Mouse (Mus musculus) megakaryocyte, embryonic 14.5 days (primary cell): ENCODE results near the gene Gm20388. TPM values are rescaled to one million over a fixed set of nuclear protein-coding genes. Genes with fewer than 3 reads are reported as not detected.

Experiments
- H3K27me3 ChIP-seq: replicated peaks from 2 replicates; pipeline ENCODE3; 2012; ENCODE audit warnings: inconsistent platforms
- H3K36me3 ChIP-seq: replicated peaks from 2 replicates; pipeline ENCODE3; 2012; ENCODE audit warnings: low read length, inconsistent platforms, mixed read lengths
- H3K4me1 ChIP-seq: 2 replicates; pipeline ENCODE4 v1.6.1; 2012; ENCODE audit warnings: inconsistent platforms
- H3K4me3 ChIP-seq: replicated peaks from 2 replicates; pipeline ENCODE3; 2012; ENCODE audit warnings: moderate library complexity, mild to moderate bottlenecking, inconsistent platforms
- H3K9me3 ChIP-seq: 2 replicates; pipeline ENCODE4 v1.6.1; 2012; ENCODE audit warnings: inconsistent platforms
- FLI1 ChIP-seq: IDR thresholded peaks from 2 replicates; pipeline ENCODE4 v1.6.1; 2012; ENCODE audit warnings: low read length, inconsistent platforms, mixed read lengths
- GATA1 ChIP-seq: IDR thresholded peaks from 3 replicates; pipeline ENCODE4 v1.6.1; 2012; ENCODE audit warnings: mixed read lengths, low read length, inconsistent platforms, borderline replicate concordance
- polyA plus RNA-seq: library from polyadenylated mRNA; stranded (reverse); fragments of >175 nt; gene quantifications from 2 replicates; pipeline ENCODE4 v1.2.3, GENCODE M21; 2012; ENCODE audit warnings: low replicate concordance; ENCODE audit not compliant: insufficient read depth

The Gm20388 gene
- polyA plus RNA-seq, 1 experiment = 111 TPM

GRCm38 (mm10) chr8:122904496-122904895 lies 2993.9 kb downstream of the Gm20388 start:
- Histone ChIP-seq H3K27me3 (no peaks in the 10 kb centered on the region), H3K36me3 (peaks cover 85% of the 10 kb centered on the region), H3K9me3 (no peaks in the 10 kb centered on the region), H3K4me1 (peaks cover 90% of the 10 kb centered on the region), H3K4me3 (no peak overlapping the region)
- TF ChIP-seq GATA1 (no peak), FLI1 (no peak)

GRCm38 (mm10) chr8:122905346-122905745 lies 2994.7 kb downstream of the Gm20388 start:
- no peak for TF ChIP-seq GATA1
- no peak for TF ChIP-seq FLI1
- H3K36me3 ChIP-seq = peaks cover 85% of the 10 kb centered on the region
- H3K4me3 ChIP-seq = no peak overlapping the region
- H3K4me1 ChIP-seq = peaks cover 90% of the 10 kb centered on the region
- no peaks in the 10 kb centered on the region for H3K27me3 ChIP-seq
- H3K9me3 ChIP-seq = no peaks in the 10 kb centered on the region

- Histone ChIP-seq H3K4me1 (peaks cover 86% of the 10 kb centered on the region), H3K36me3 (peaks cover 82% of the 10 kb centered on the region), H3K9me3 (no peaks in the 10 kb centered on the region), H3K27me3 (no peaks in the 10 kb centered on the region), H3K4me3 (peak overlapping the region; percentile 87)
- no peak for TF ChIP-seq FLI1
- no peak for TF ChIP-seq GATA1
Measured at GRCm38 (mm10) chr8:122906463-122907021, 2995.9 kb downstream of the Gm20388 start.

- peaks cover 91% of the 10 kb centered on the region for H3K36me3 ChIP-seq
- peak overlapping the region; percentile 23 for H3K4me3 ChIP-seq
- TF ChIP-seq GATA1 = no peak
- TF ChIP-seq FLI1 = no peak
- no peaks in the 10 kb centered on the region for H3K9me3 ChIP-seq
- H3K4me1 ChIP-seq = peaks cover 87% of the 10 kb centered on the region
- no peaks in the 10 kb centered on the region for H3K27me3 ChIP-seq
Measured at GRCm38 (mm10) chr8:122912150-122912549, 3001.5 kb downstream of the Gm20388 start.

GRCm38 (mm10) chr8:122912871-122913270 lies 3002.2 kb downstream of the Gm20388 start:
- Histone ChIP-seq H3K36me3 (peaks cover 84% of the 10 kb centered on the region), H3K4me3 (no peak overlapping the region), H3K9me3 (no peaks in the 10 kb centered on the region), H3K4me1 (peaks cover 87% of the 10 kb centered on the region), H3K27me3 (no peaks in the 10 kb centered on the region)
- TF ChIP-seq GATA1 = no peak
- no peak for TF ChIP-seq FLI1

GRCm38 (mm10) chr8:122916766-122917165 lies 3006.1 kb downstream of the Gm20388 start:
- Histone ChIP-seq H3K27me3 (no peaks in the 10 kb centered on the region), H3K36me3 (peaks cover 59% of the 10 kb centered on the region), H3K4me3 (peak overlapping the region; percentile 46), H3K9me3 (no peaks in the 10 kb centered on the region), H3K4me1 (peaks cover 97% of the 10 kb centered on the region)
- TF ChIP-seq FLI1 (no peak), GATA1 (no peak)

GRCm38 (mm10) chr8:122917531-122918392 lies 3007.1 kb downstream of the Gm20388 start:
- Histone ChIP-seq H3K27me3 (no peaks in the 10 kb centered on the region), H3K4me1 (peaks cover 97% of the 10 kb centered on the region), H3K36me3 (peaks cover 52% of the 10 kb centered on the region), H3K9me3 (no peaks in the 10 kb centered on the region), H3K4me3 (peak overlapping the region; percentile 70)
- TF ChIP-seq GATA1 = no peak
- no peak for TF ChIP-seq FLI1

- H3K9me3 ChIP-seq = no peaks in the 10 kb centered on the region
- peaks cover 43% of the 10 kb centered on the region for H3K36me3 ChIP-seq
- TF ChIP-seq GATA1 = no peak
- TF ChIP-seq FLI1 = no peak
- H3K27me3 ChIP-seq = no peaks in the 10 kb centered on the region
- H3K4me1 ChIP-seq = peaks cover 97% of the 10 kb centered on the region
- H3K4me3 ChIP-seq = no peak overlapping the region
Measured at GRCm38 (mm10) chr8:122918438-122919107, 3007.9 kb downstream of the Gm20388 start.

- peaks cover 97% of the 10 kb centered on the region for H3K4me1 ChIP-seq
Measured at GRCm38 (mm10) chr8:122920890-122921289, 3010.2 kb downstream of the Gm20388 start.

GRCm38 (mm10) chr8:122922945-122923344 lies 3012.3 kb downstream of the Gm20388 start:
- peaks cover 31% of the 10 kb centered on the region for H3K36me3 ChIP-seq
- H3K9me3 ChIP-seq = no peaks in the 10 kb centered on the region
- TF ChIP-seq FLI1 = no peak
- no peak for TF ChIP-seq GATA1
- no peaks in the 10 kb centered on the region for H3K27me3 ChIP-seq
- no peak overlapping the region for H3K4me3 ChIP-seq
- peaks cover 97% of the 10 kb centered on the region for H3K4me1 ChIP-seq

More at GRCm38 (mm10) chr8:122920890-122921289, 3010.2 kb downstream of the Gm20388 start:
- Histone ChIP-seq H3K4me3 (no peak overlapping the region), H3K27me3 (no peaks in the 10 kb centered on the region), H3K36me3 (peaks cover 24% of the 10 kb centered on the region), H3K9me3 (no peaks in the 10 kb centered on the region)
- TF ChIP-seq GATA1 (no peak), FLI1 (no peak)
